Mouse (Mus musculus) CH12.LX (cell line): ENCODE data around the gene Ect2l. TPM values are rescaled to one million over a fixed set of nuclear protein-coding genes. Genes with fewer than 3 reads are reported as not detected.

Source experiments
- DNase-seq: peaks from one replicate; pipeline ENCODE4 v3.0.0-alpha.2; 2013; ENCODE audit errors: extremely low read depth
- H3K27ac ChIP-seq: 2 replicates; pipeline ENCODE4 v1.5.1; 2012; ENCODE audit warnings: low read depth, mild to moderate bottlenecking, control low read depth, moderate library complexity; ENCODE audit not compliant: insufficient read depth
- H3K27me3 ChIP-seq: replicated peaks from 2 replicates; pipeline ENCODE3; 2012; ENCODE audit warnings: inconsistent platforms
- H3K36me3 ChIP-seq, 2 experiments: replicated peaks in 1 of 2; 2 replicates each; pipeline versions ENCODE3 to v1.6.1; 2012; ENCODE audit warnings: inconsistent platforms in 1 of 2, low read length in 1 of 2, mild to moderate bottlenecking in 1 of 2, mixed read lengths in 1 of 2, moderate library complexity in 1 of 2; ENCODE audit not compliant: control insufficient read depth in 1 of 2, insufficient read depth in 1 of 2
- H3K4me1 ChIP-seq, 2 experiments: 2 replicates each; pipeline ENCODE4 v1.6.1; 2012; ENCODE audit warnings: inconsistent platforms in 1 of 2, moderate library complexity in 1 of 2; ENCODE audit not compliant: insufficient read depth in 2 of 2, control insufficient read depth in 1 of 2
- H3K4me2 ChIP-seq: 2 replicates; pipeline ENCODE4 v1.6.1; 2012; ENCODE audit warnings: low read depth, mild to moderate bottlenecking, control low read depth; ENCODE audit not compliant: poor library complexity, insufficient read depth, severe bottlenecking
- H3K4me3 ChIP-seq, 3 experiments: fragments of 150-350 bp in 1 of 3; sonication (generic) in 1 of 3; replicated peaks in 1 of 3; 2 replicates each; pipeline versions ENCODE3 to v1.5.1; 2011 to 2012; ENCODE audit warnings: low read depth in 2 of 3, low read length in 2 of 3, mild to moderate bottlenecking in 2 of 3, moderate library complexity in 2 of 3, control low read depth in 1 of 3, improper control_type of control experiment in 1 of 3, inconsistent platforms in 1 of 3, mixed read lengths in 1 of 3; ENCODE audit not compliant: poor library complexity in 1 of 3
- H3K79me2 ChIP-seq: replicated peaks from 2 replicates; pipeline ENCODE4 v1.6.1; 2012; ENCODE audit warnings: mild to moderate bottlenecking, moderate library complexity; ENCODE audit not compliant: control insufficient read depth, poor library complexity, insufficient read depth, severe bottlenecking; ENCODE audit errors: extremely low read depth
- H3K9ac ChIP-seq: 2 replicates; pipeline ENCODE4 v1.6.1; 2012; ENCODE audit warnings: low read depth, mild to moderate bottlenecking, control low read depth, moderate library complexity; ENCODE audit not compliant: insufficient read depth
- H3K9me3 ChIP-seq: replicated peaks from 2 replicates; pipeline ENCODE3; 2012; ENCODE audit warnings: low read length, inconsistent platforms, mixed read lengths
- BHLHE40 ChIP-seq: IDR thresholded peaks from 2 replicates; pipeline ENCODE4 v1.6.1; 2011; ENCODE audit warnings: mild to moderate bottlenecking, low read depth, low read length, improper control_type of control experiment
- CHD1 ChIP-seq: IDR thresholded peaks from 2 replicates; pipeline ENCODE4 v1.6.1; 2012; ENCODE audit warnings: low read depth, low read length, improper control_type of control experiment, inconsistent platforms
- CHD2 ChIP-seq: IDR thresholded peaks from 2 replicates; pipeline ENCODE4 v1.6.1; 2011; ENCODE audit warnings: low read length, improper control_type of control experiment
- CTCF ChIP-seq, 2 experiments: IDR thresholded peaks in 1 of 2; conservative IDR thresholded peaks in 1 of 2; 2 replicates each; pipeline ENCODE4 v1.5.1; 2011 to 2012; ENCODE audit warnings: low read depth in 2 of 2, low read length in 2 of 2, improper control_type of control experiment in 1 of 2, inconsistent platforms in 1 of 2, mild to moderate bottlenecking in 1 of 2, moderate library complexity in 1 of 2
- E2F4 ChIP-seq: IDR thresholded peaks from 2 replicates; pipeline ENCODE4 v1.6.1; 2011; ENCODE audit warnings: low read depth, low read length, improper control_type of control experiment; ENCODE audit not compliant: insufficient replicate concordance
- ELF1 ChIP-seq: IDR thresholded peaks from 2 replicates; pipeline ENCODE4 v1.6.1; 2014; ENCODE audit warnings: low read depth, mild to moderate bottlenecking, inconsistent platforms, low read length, improper control_type of control experiment
- GABPA ChIP-seq: IDR thresholded peaks from 2 replicates; pipeline ENCODE4 v1.6.1; 2012; ENCODE audit warnings: low read depth, low read length, improper control_type of control experiment, inconsistent platforms; ENCODE audit not compliant: insufficient replicate concordance
- HCFC1 ChIP-seq: IDR thresholded peaks from 2 replicates; pipeline ENCODE4 v1.6.1; 2012; ENCODE audit warnings: low read depth, mild to moderate bottlenecking, inconsistent platforms, low read length, improper control_type of control experiment
- IRF4 ChIP-seq: IDR thresholded peaks from 2 replicates; pipeline ENCODE4 v1.6.1; 2014; ENCODE audit warnings: low read depth, mild to moderate bottlenecking, inconsistent platforms, low read length, improper control_type of control experiment
- JUN ChIP-seq: IDR thresholded peaks from 2 replicates; pipeline ENCODE4 v1.6.1; 2011; ENCODE audit warnings: low read depth, mild to moderate bottlenecking, low read length, improper control_type of control experiment, moderate library complexity; ENCODE audit not compliant: insufficient read depth
- KAT2A ChIP-seq: IDR thresholded peaks from 2 replicates; pipeline ENCODE4 v1.6.1; 2012; ENCODE audit warnings: low read length, improper control_type of control experiment, inconsistent platforms; ENCODE audit not compliant: insufficient replicate concordance
- MAFK ChIP-seq: IDR thresholded peaks from 2 replicates; pipeline ENCODE4 v1.6.1; 2011; ENCODE audit warnings: low read length, improper control_type of control experiment; ENCODE audit not compliant: insufficient replicate concordance
- MAZ ChIP-seq: IDR thresholded peaks from 2 replicates; pipeline ENCODE4 v1.6.1; 2012; ENCODE audit warnings: low read depth, mild to moderate bottlenecking, inconsistent platforms, low read length, improper control_type of control experiment, moderate library complexity
- MEF2A ChIP-seq: IDR thresholded peaks from 2 replicates; pipeline ENCODE4 v1.6.1; 2014; ENCODE audit warnings: low read depth, mild to moderate bottlenecking, inconsistent platforms, low read length, improper control_type of control experiment, borderline replicate concordance
- NELFE ChIP-seq: IDR thresholded peaks from 2 replicates; pipeline ENCODE4 v1.6.1; 2011; ENCODE audit warnings: low read depth, low read length, improper control_type of control experiment
- NRF1 ChIP-seq: IDR thresholded peaks from 2 replicates; pipeline ENCODE4 v1.6.1; 2014; ENCODE audit warnings: low read depth, mild to moderate bottlenecking, inconsistent platforms, low read length, improper control_type of control experiment, moderate library complexity
- POLR2A ChIP-seq: IDR thresholded peaks from 2 replicates; pipeline ENCODE4 v1.6.1; 2011; ENCODE audit warnings: low read depth, mild to moderate bottlenecking, improper control_type of control experiment, low read length
- POLR2AphosphoS2 ChIP-seq: IDR thresholded peaks from 2 replicates; pipeline ENCODE4 v1.6.1; 2011; ENCODE audit warnings: low read depth, low read length, improper control_type of control experiment
- SIN3A ChIP-seq: IDR thresholded peaks from 2 replicates; pipeline ENCODE4 v1.6.1; 2012; ENCODE audit warnings: low read length, improper control_type of control experiment, inconsistent platforms
- SMC3 ChIP-seq: IDR thresholded peaks from 2 replicates; pipeline ENCODE4 v1.6.1; 2011; ENCODE audit warnings: low read depth, low read length, improper control_type of control experiment
- TBP ChIP-seq: conservative IDR thresholded peaks from 2 replicates; pipeline ENCODE4 v1.6.1; 2011; ENCODE audit warnings: low read depth, low read length, improper control_type of control experiment
- ZC3H11A ChIP-seq: IDR thresholded peaks from 2 replicates; pipeline ENCODE4 v1.6.1; 2012; ENCODE audit warnings: low read depth, mild to moderate bottlenecking, inconsistent platforms, low read length, improper control_type of control experiment
- ZMIZ1 ChIP-seq: IDR thresholded peaks from 2 replicates; pipeline ENCODE4 v1.6.1; 2012; ENCODE audit warnings: low read depth, mild to moderate bottlenecking, inconsistent platforms, low read length, improper control_type of control experiment
- dilution Hi-C: fragments of 300-500 bp; cut with MboI; formaldehyde crosslinking; loops from 2 replicates; pipeline ENCODE4 v1.14.3; 2020; ENCODE audit warnings: low sequenced_read_pairs; ENCODE audit not compliant: extremely low pct_unique_long_range_greater_than_20kb, extremely low pct_ligation_motif_present
- in situ Hi-C: fragments of 300-500 bp; cut with MboI; formaldehyde crosslinking; loops from 3 replicates; pipeline ENCODE4 v1.14.3; 2019; ENCODE audit warnings: low sequenced_read_pairs, low pct_ligation_motif_present, low pct_unique_long_range_greater_than_20kb, mixed read lengths
- polyA plus RNA-seq: library from polyadenylated mRNA; unstranded; fragments of >175 nt; gene quantifications from 2 replicates; pipeline ENCODE4 v1.2.1, GENCODE M21; 2012; ENCODE audit warnings: low read depth; ENCODE audit not compliant: insufficient read length
- total RNA-seq, 2 experiments: library from RNA; depleted of rRNA; stranded (reverse); fragments of 300-350 nt in 1 of 2; fragments of >200 nt in 1 of 2; gene quantifications; 2 replicates each; pipeline ENCODE4 v1.2.3; 2012 to 2014

The Ect2l gene
- total and polyA plus RNA-seq, 3 experiments: not detected

GRCm38 (mm10) chr10:18235402-18235747 is 24.7 kb upstream of the Ect2l start:
- dilution Hi-C loops (no loop called here), in situ Hi-C loops (no loop called here)
- Histone ChIP-seq H3K4me3 (peak overlapping the region; percentile 83 to 85 (median 85)), H3K4me2 (peak overlapping the region; percentile 72), H3K27ac (no peak overlapping the region), H3K27me3 (no peaks in the 10 kb centered on the region), H3K36me3 (no peaks in the 10 kb centered on the region), H3K79me2 (no peaks in the 10 kb centered on the region), H3K9ac (peak overlapping the region; percentile 44; the same call in 1 of the 2 replicates), H3K4me1 (peaks cover 0 to 10% of the 10 kb centered on the region in 2 experiments; a peak in 2 of 4 replicates), H3K9me3 (no peaks in the 10 kb centered on the region)
- DNase-seq: no peak
- no peak for TF ChIP-seq POLR2AphosphoS2
- TF ChIP-seq MEF2A: peak; percentile 7; the same call in 1 of the 2 replicates
- TF ChIP-seq CHD2: 0 out of 2 replicates have a peak, but pooled peaks have one; percentile 15
- TF ChIP-seq IRF4: no peak

GRCm38 (mm10) chr10:18234560-18235401 is 24.1 kb upstream of the Ect2l start, which contains the start of gene Ccdc28a:
Gene Ccdc28a, minus strand, starts transcription at chr10:18234998.
- Histone ChIP-seq H3K36me3 (no peaks in the 10 kb centered on the region), H3K9ac (peak within 1 kb of the TSS; percentile 58), H3K79me2 (no peaks in the 10 kb centered on the region), H3K9me3 (no peaks in the 10 kb centered on the region), H3K27me3 (no peaks in the 10 kb centered on the region), H3K4me2 (peak within 1 kb of the TSS; percentile 72), H3K27ac (peak within 1 kb of the TSS; percentile 63), H3K4me3 (peak within 1 kb of the TSS; percentile 83 to 85 (median 85)), H3K4me1 (peaks cover 0 to 10% of the 10 kb centered on the region in 2 experiments; a peak in 2 of 4 replicates)
- dilution Hi-C loops: no loop called here
- TF ChIP-seq GABPA (no peak), ZMIZ1 (0 out of 2 replicates have a peak, but pooled peaks have one; percentile 25), POLR2A (peak; percentile 68), NELFE (peak; percentile 59; the same call in 1 of the 2 replicates), SMC3 (no peak), JUN (no peak; the same call in 1 of the 2 replicates), BHLHE40 (no peak), SIN3A (peak; percentile 97), ZC3H11A (no peak), MEF2A (peak; percentile 14; the same call in 1 of the 2 replicates), MAFK (no peak), ELF1 (peak; percentile 86), TBP (peak; percentile 63; the same call in 1 of the 2 replicates), HCFC1 (peak; percentile 85), CTCF (conservative IDR thresholded peaks at IDR 0.05 in 1 of 2, IDR thresholded peaks at IDR 0.05 in 1 of 2; ENCODE audit: low read depth in 2 of 2, low read length in 2 of 2) (no peak), E2F4 (no peak), IRF4 (peak; percentile 64), NRF1 (no peak), MAZ (no peak), KAT2A (0 out of 2 replicates have a peak, but pooled peaks have one; percentile 44), CHD1 (no peak)
- peak; percentile 96 for DNase-seq
- in situ Hi-C loops: no loop called here
